Mouse (Mus musculus): ENCODE data around the gene Zic5. TPM values are rescaled to one million over a fixed set of nuclear protein-coding genes. Genes with fewer than 3 reads are reported as not detected.
A peak's percentile ranks its signal among the peaks of the same experiment; 100 is the strongest.

The Zic5 gene
- polyA plus RNA-seq, 1 experiment from 2014 or later: 13.0 TPM

DNA sequence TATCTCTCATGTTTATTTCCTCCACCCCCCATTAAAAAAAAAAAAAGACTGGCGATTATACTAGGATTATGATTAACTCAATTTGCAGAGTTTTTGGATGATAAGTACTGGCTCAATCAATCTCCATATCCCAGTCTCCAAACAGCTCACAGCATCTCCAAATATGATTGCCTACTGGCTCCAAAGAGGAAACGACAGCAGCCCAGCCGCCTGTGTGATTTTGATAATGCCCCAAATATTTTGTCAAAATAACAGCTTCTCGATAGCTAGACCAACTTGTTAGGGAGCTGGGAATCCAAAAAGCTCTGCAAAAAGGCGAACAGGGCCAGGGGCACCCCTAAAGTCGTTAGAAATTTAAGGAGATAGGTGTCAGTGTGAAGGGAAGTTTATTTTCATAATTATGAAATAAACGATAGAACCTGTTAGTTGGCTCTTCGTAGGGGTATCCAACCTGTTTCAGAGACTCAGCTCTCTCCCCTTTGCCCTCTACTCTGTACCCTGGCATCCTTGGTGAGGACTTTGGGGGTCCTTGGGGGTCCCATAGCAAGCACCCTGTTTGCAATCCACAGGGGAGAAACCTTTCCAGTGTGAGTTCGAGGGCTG is 12.6 kb upstream of the Zic5 start:
- H3K9me3 ChIP-seq: no peaks in the 10 kb centered on the region
- peaks cover 14% of the 10 kb centered on the region for H3K4me1 ChIP-seq
- WGBS: 3% methylated on average over 9 of the region's 9 CpGs
- peak overlapping the region; percentile 56 for H3K9ac ChIP-seq
- no peak for ATAC-seq (replicated peaks)
- peak overlapping the region; percentile 48 for H3K4me3 ChIP-seq
- H3K27ac ChIP-seq: peak overlapping the region; percentile 96
- no peaks in the 10 kb centered on the region for H3K36me3 ChIP-seq (replicated peaks)
- peaks cover 25% of the 10 kb centered on the region for H3K27me3 ChIP-seq (replicated peaks)
- H3K4me2 ChIP-seq: peak overlapping the region; percentile 57

DNA sequence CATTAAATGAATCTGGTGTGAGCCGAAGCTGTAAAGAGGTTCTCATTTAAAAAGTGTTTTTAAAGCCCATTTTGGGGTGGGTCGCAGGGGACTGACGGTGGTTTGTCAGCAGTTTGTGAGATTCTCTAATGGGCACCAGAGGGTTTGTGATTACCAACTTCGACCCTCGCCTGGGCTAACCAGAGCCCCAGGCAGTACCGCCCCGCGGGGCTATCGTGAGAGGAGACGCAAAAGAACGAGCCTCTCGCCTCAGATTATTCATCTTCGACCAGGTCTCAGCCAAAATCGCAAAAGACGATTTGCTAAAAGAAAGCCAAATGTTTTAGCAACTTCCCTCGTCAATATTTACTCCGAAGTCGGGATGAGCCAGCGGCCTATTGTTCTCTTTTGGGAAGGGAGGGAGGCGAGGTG is 11.8 kb upstream of the Zic5 start:
- H3K9me3 ChIP-seq: no peaks in the 10 kb centered on the region
- ATAC-seq (replicated peaks): no peak
- peak overlapping the region; percentile 48 for H3K4me3 ChIP-seq
- peak overlapping the region; percentile 57 for H3K4me2 ChIP-seq
- under 1% methylated on average over 20 of the region's 20 CpGs for WGBS
- H3K4me1 ChIP-seq: peaks cover 14% of the 10 kb centered on the region
- peak overlapping the region; percentile 56 for H3K9ac ChIP-seq
- peak overlapping the region; percentile 96 for H3K27ac ChIP-seq
- H3K27me3 ChIP-seq (replicated peaks): peaks cover 24% of the 10 kb centered on the region
- no peaks in the 10 kb centered on the region for H3K36me3 ChIP-seq (replicated peaks)

DNA sequence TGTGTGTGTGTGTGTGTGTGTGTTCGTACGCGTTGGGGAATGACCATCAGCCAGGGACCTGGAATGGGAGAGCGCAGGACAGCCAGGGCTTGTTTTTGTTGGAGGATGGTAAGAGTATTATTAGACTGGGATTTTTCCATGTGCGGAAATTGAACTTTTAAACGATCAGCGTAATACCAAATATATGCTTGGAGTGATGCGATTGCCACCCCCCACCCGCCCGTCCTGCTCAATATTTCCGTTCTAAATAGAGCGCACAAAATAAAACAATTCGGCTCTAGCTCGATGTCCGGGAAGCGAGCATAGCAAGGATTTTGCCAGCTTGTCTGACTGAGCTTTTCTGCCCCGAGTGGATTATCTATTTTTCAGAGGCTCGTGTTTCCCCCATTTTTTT is 11.3 kb upstream of the Zic5 start:
- peak overlapping the region; percentile 96 for H3K27ac ChIP-seq
- no peaks in the 10 kb centered on the region for H3K9me3 ChIP-seq
- ATAC-seq (replicated peaks): no peak
- peak overlapping the region; percentile 56 for H3K9ac ChIP-seq
- 1% methylated on average over 18 of the region's 18 CpGs for WGBS
- peak overlapping the region; percentile 57 for H3K4me2 ChIP-seq
- H3K4me3 ChIP-seq: peak overlapping the region; percentile 48
- H3K27me3 ChIP-seq (replicated peaks): peaks cover 22% of the 10 kb centered on the region
- H3K36me3 ChIP-seq (replicated peaks): no peaks in the 10 kb centered on the region
- peaks cover 14% of the 10 kb centered on the region for H3K4me1 ChIP-seq

DNA sequence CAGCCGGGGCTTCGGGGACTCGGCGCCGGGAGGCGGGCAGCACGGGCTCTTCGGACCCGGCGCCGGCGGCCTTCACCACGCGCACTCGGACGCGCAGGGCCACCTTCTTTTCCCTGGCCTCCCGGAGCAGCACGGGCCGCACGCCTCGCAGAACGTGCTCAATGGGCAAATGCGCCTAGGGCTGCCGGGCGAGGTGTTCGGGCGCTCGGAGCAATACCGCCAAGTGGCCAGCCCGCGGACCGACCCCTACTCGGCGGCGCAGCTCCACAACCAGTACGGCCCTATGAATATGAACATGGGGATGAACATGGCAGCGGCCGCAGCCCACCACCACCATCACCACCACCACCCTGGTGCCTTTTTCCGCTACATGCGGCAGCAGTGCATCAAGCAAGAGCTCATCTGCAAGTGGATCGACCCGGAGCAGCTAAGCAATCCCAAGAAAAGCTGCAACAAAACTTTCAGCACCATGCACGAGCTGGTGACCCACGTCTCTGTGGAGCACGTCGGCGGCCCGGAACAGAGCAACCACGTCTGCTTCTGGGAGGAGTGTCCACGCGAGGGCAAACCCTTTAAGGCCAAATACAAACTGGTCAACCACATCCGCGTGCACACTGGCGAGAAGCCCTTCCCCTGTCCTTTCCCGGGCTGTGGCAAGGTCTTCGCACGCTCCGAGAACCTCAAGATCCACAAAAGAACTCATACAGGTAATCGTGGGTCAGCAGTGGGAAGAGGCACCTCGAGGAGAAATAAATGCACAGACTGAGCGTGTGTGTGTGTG is 10.8 kb upstream of the Zic5 start:
- no peaks in the 10 kb centered on the region for H3K36me3 ChIP-seq (replicated peaks)
- no peak for ATAC-seq (replicated peaks)
- no peaks in the 10 kb centered on the region for H3K9me3 ChIP-seq
- peak overlapping the region; percentile 57 for H3K4me2 ChIP-seq
- H3K4me1 ChIP-seq: peaks cover 14% of the 10 kb centered on the region
- H3K4me3 ChIP-seq: peak overlapping the region; percentile 48
- H3K9ac ChIP-seq: peak overlapping the region; percentile 56
- peaks cover 24% of the 10 kb centered on the region for H3K27me3 ChIP-seq (replicated peaks)
- under 1% methylated on average over 62 of the region's 62 CpGs for WGBS
- H3K27ac ChIP-seq: peak overlapping the region; percentile 96

DNA sequence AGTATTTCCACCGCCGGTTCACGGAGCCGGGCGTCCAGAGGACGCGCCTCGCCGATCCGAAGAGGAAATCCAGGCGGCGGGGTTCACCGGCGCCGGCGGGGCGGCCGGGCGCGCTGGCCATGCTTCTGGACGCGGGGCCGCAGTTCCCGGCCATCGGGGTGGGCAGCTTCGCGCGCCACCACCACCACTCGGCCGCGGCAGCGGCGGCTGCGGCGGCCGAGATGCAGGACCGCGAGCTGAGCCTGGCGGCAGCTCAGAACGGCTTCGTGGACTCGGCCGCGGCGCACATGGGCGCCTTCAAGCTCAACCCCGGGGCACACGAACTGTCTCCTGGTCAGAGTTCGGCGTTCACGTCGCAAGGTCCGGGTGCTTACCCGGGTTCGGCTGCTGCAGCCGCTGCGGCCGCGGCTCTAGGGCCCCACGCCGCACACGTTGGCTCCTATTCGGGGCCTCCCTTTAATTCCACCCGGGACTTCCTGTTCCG is 10.1 kb upstream of the Zic5 start:
- Histone ChIP-seq H3K27me3 (replicated peaks) (peaks cover 24% of the 10 kb centered on the region), H3K36me3 (replicated peaks) (no peaks in the 10 kb centered on the region), H3K4me2 (peak overlapping the region; percentile 57), H3K4me3 (peak overlapping the region; percentile 48), H3K9me3 (no peaks in the 10 kb centered on the region), H3K4me1 (peaks cover 14% of the 10 kb centered on the region), H3K27ac (peak overlapping the region; percentile 96), H3K9ac (peak overlapping the region; percentile 56)
- WGBS: under 1% methylated on average over 65 of the region's 65 CpGs
- ATAC-seq (replicated peaks): peak; percentile 15

DNA sequence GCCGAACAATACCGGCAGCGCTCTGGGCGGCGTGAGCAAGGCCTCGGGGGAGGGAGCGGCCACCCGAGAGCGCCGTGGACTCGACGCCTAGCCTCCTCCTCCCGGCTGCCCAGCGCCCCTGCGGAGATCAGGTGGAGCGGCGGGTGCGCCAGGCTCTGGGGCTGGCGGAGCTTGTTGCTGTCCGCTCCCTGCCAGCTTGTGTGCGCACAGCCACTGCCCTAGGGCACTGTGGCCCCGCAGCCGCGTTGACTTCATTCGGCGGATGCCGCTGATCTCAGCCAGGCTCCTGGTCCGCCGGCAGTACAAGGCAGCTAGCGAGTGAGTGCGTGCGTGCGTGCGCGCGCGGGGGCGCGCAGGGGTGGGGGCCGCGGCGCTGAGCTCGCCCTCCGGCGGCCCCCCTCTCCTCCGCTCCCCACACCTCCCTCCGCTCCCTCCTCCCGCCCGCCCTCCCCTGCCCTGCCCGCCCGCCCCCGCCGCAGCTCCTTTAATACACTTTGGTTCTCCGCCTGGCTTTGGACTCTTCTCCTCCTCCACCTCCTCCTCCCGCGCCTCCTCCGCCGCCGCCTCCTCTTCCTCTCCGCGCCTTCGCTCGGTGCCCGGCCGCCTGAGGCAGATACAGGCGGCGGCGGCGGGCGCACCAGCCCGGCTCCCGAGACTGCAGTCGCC is 9.5 kb upstream of the Zic5 start, which contains the start of gene Zic2:
TSS of gene Zic2 (plus strand) at position 545 of the 666 bp plus-strand sequence.
- H3K9me3 ChIP-seq: no peaks in the 10 kb centered on the region
- peak within 1 kb of the TSS; percentile 56 for H3K9ac ChIP-seq
- peak within 1 kb of the TSS; percentile 48 for H3K4me3 ChIP-seq
- H3K27ac ChIP-seq: peak within 1 kb of the TSS; percentile 96
- H3K4me2 ChIP-seq: peak within 1 kb of the TSS; percentile 57
- H3K4me1 ChIP-seq: peaks cover 14% of the 10 kb centered on the region
- WGBS: under 1% methylated on average over 44 of the region's 73 CpGs
- ATAC-seq (replicated peaks): peak; percentile 81
- peaks cover 24% of the 10 kb centered on the region for H3K27me3 ChIP-seq (replicated peaks)
- H3K36me3 ChIP-seq (replicated peaks): no peaks in the 10 kb centered on the region

DNA sequence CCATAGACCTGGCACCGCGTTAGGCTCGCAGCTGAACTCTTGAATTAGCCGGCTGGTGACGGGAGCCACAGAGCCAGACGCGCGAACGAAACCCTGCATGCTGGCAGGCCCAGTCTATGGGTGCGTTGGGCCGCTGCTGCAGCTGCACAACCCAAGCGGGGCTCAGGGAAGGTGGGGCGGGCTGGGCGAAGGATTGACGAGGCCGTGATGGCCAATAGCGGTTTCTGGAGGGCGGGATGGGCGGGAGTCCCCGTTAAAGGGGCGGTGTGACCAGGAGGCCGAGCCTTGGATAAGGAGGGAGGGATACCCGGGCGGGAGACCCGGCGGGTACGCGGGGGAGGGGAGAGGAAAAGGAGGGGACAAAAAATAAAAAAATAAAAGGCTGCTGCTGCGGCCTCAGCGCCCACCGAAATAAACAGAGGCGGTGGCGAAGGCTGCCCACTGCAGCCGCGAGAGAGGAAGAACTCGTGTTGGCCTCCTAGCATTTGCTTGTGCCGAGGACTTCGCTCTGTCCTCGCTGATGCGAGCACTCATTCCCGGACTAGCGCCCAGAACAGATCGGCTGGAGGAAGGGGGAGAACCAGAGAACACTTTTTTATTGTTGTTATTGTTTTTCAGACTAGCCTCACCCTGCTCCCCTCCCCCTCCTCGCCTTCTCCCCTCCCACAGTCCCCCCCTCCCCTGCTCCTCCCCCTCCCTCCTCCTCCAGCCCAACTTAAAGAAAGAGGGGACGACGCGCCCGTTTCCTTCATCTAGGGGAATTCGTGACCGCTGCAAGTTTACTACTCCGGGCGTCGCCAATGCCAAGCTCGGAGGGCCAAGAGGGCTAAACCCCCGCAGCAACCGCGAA is 8.8 kb upstream of the Zic5 start:
- Histone ChIP-seq H3K4me1 (peaks cover 14% of the 10 kb centered on the region), H3K4me2 (peak overlapping the region; percentile 57), H3K27me3 (replicated peaks) (peaks cover 30% of the 10 kb centered on the region), H3K9ac (peak overlapping the region; percentile 55), H3K4me3 (peak overlapping the region; percentile 48), H3K27ac (peak overlapping the region; percentile 96), H3K9me3 (no peaks in the 10 kb centered on the region), H3K36me3 (replicated peaks) (no peaks in the 10 kb centered on the region)
- WGBS: under 1% methylated on average over 56 of the region's 57 CpGs
- peak; percentile 83 for ATAC-seq (replicated peaks)

DNA sequence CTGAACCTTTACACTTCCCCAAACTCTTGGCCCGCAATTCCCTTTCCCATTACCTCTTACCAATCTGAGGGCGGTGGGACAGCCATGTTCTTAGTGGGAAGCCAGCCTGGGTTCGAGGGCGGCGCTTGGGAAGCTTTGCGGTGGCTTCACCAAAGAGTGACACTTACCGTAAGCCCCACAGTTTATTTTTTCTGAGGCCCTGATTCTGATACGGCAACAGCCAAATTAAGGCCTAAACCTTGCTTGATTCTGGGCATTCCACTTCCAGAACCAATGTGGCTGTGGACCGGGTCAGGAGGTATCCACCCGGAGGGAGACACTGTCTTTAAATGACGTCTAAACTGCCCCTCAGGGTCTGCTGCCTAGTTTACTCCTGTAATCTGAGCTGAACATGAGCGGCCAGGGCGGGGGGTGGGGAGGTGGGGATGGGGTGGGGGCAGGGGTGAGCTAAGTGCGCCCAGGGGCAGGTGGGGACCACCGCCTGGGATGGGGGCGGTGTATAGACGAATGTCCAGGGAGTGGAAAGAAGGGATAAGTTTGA is 7.8 kb upstream of the Zic5 start:
- ATAC-seq (replicated peaks): no peak
- H3K4me3 ChIP-seq: peak overlapping the region; percentile 48
- H3K27ac ChIP-seq: peak overlapping the region; percentile 96
- H3K4me1 ChIP-seq: peaks cover 14% of the 10 kb centered on the region
- H3K4me2 ChIP-seq: peak overlapping the region; percentile 57
- H3K9me3 ChIP-seq: no peaks in the 10 kb centered on the region
- peaks cover 36% of the 10 kb centered on the region for H3K27me3 ChIP-seq (replicated peaks)
- whole genome bisulfite sequencing: 5% methylated on average over 17 of the region's 17 CpGs
- H3K36me3 ChIP-seq (replicated peaks): no peaks in the 10 kb centered on the region
- H3K9ac ChIP-seq: no peak overlapping the region; the same call in 1 of the 2 replicates

DNA sequence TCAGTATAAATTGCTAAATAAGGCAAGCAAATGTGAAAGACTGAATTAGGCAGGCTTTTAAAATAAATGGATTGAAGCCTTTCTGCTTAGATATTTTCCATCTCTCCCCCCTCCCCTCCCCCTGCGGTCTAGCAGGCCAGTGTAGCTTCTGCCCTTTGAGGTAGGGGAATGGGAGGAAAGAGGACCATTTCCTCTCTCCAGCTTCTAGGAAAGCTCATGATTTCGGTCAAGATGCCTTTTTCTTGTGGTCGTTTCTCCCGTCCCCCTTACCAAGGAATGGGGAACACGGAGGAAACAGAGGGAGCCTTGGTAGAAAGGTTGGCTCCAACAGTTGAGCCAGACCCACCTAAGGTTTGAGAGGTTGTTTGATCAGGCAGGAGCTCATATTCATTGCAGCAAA is 7.2 kb upstream of the Zic5 start:
- WGBS: 10% methylated on average over 5 of the region's 5 CpGs
- H3K27me3 ChIP-seq (replicated peaks): peaks cover 41% of the 10 kb centered on the region
- no peaks in the 10 kb centered on the region for H3K9me3 ChIP-seq
- no peak overlapping the region for H3K9ac ChIP-seq
- no peaks in the 10 kb centered on the region for H3K36me3 ChIP-seq (replicated peaks)
- H3K4me1 ChIP-seq: peaks cover 14% of the 10 kb centered on the region
- peak overlapping the region; percentile 96 for H3K27ac ChIP-seq
- peak overlapping the region; percentile 57 for H3K4me2 ChIP-seq
- no peak for ATAC-seq (replicated peaks)
- peak overlapping the region; percentile 48; the same call in 1 of the 2 replicates for H3K4me3 ChIP-seq

DNA sequence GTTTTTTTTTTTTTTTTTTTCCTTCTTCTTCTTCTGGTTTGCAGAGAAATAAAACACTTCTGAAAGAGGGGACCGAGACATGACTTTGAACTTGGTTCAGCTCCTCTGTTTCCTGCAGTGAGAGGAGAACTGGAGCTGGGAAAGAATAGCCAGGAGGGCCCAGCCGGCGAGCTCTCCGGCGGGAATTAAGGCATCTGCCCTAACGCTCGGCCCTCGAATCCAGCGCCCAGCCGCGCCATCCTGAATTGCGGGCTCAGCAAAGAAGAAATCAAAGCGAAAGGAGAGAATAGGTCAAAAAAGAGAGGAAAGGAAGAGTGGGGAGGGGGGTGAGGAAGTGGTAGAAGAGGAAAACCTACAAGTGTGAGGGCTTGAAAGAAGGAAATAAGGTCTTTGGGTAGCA is 6.7 kb upstream of the Zic5 start:
- H3K27ac ChIP-seq: peak overlapping the region; percentile 96
- H3K4me3 ChIP-seq: peak overlapping the region; percentile 22
- H3K4me1 ChIP-seq: peaks cover 14% of the 10 kb centered on the region
- H3K36me3 ChIP-seq (replicated peaks): no peaks in the 10 kb centered on the region
- no peaks in the 10 kb centered on the region for H3K9me3 ChIP-seq
- no peak for ATAC-seq (replicated peaks)
- 3% methylated on average over 13 of the region's 13 CpGs for whole genome bisulfite sequencing
- peak overlapping the region; percentile 57 for H3K4me2 ChIP-seq
- H3K9ac ChIP-seq: 0 out of 2 replicates have a peak overlapping the region, but pooled peaks have one; percentile 25
- H3K27me3 ChIP-seq (replicated peaks): peaks cover 45% of the 10 kb centered on the region

DNA sequence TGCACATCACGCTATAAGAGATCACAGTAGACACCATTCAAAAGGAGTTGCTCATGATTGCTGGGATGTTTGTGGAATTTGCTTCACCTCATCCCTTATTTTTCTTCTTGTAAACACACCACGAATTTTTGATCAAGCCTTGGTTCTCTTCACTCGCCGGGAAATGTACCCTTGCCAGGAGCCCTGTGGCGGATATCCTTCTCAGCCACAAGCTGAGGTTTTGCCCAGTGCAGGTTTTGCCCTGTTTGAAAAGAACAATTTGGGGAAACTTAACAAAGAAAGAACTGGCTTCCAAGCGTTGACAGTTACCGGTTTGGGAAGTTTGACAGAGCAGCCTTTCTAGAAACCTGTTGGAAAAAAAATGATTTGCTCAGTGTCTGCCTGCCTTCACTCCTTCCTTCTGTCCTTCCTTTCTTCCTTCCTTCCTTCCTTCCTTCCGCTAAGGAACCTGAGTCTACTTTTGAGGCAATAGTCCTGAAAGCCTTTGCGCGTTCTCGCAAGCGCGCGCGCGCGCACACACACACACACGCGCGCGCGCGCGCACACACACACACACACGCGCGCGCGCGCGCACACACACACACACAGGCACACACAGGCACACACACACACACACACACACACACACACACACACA is 6.1 kb upstream of the Zic5 start:
- peak overlapping the region; percentile 57 for H3K4me2 ChIP-seq
- peak overlapping the region; percentile 67 for H3K27ac ChIP-seq
- H3K4me3 ChIP-seq: peak overlapping the region; percentile 12; the same call in 1 of the 2 replicates
- no peak overlapping the region for H3K9ac ChIP-seq
- no peaks in the 10 kb centered on the region for H3K9me3 ChIP-seq
- H3K4me1 ChIP-seq: peaks cover 14% of the 10 kb centered on the region
- 8% methylated on average over 31 of the region's 31 CpGs for WGBS
- ATAC-seq (replicated peaks): no peak
- no peaks in the 10 kb centered on the region for H3K36me3 ChIP-seq (replicated peaks)
- H3K27me3 ChIP-seq (replicated peaks): peaks cover 48% of the 10 kb centered on the region
